Mouse (Mus musculus) heart, embryonic 15.5 days (tissue): ENCODE measurements at regions not wholly inside any gene's neighbourhood (a gene's known extent, or its start where the extent isn't known, plus 50 kb on each side); places are given as distances from the start of the nearest gene placed in this dataset.

ENCODE experiments used
- ATAC-seq: fragments of 200-750 bp; cut with Nextera tagmentation; replicated peaks from 2 replicates; pipeline ENCODE4 v1.8.0; 2017; ENCODE audit warnings: low read depth, moderate TSS enrichment; ENCODE audit not compliant: insufficient number of reproducible peaks, insufficient read depth, low FRiP score
- H3K27ac ChIP-seq: fragments of 300-500 bp; sonication (generic); 2 replicates; pipeline ENCODE4 v1.5.1; 2015; ENCODE audit warnings: mild to moderate bottlenecking, inconsistent platforms
- H3K27me3 ChIP-seq: fragments of 300-500 bp; sonication (generic); 2 replicates; pipeline ENCODE4 v1.6.1; 2015; ENCODE audit warnings: inconsistent platforms
- H3K36me3 ChIP-seq: fragments of 300-500 bp; sonication (generic); 2 replicates; pipeline ENCODE4 v1.6.1; 2015; ENCODE audit warnings: mild to moderate bottlenecking, inconsistent platforms
- H3K4me1 ChIP-seq: fragments of 300-500 bp; sonication (generic); replicated peaks from 2 replicates; pipeline ENCODE4 v1.6.1; 2015; ENCODE audit warnings: inconsistent platforms
- H3K4me2 ChIP-seq: fragments of 300-500 bp; sonication (generic); 2 replicates; pipeline ENCODE4 v1.6.1; 2015; ENCODE audit warnings: inconsistent platforms, mild to moderate bottlenecking, moderate library complexity
- H3K4me3 ChIP-seq: fragments of 300-500 bp; sonication (generic); 2 replicates; pipeline ENCODE4 v1.5.1; 2015; ENCODE audit warnings: mild to moderate bottlenecking, inconsistent platforms
- H3K9ac ChIP-seq: fragments of 300-500 bp; sonication (generic); 2 replicates; pipeline ENCODE4 v1.6.1; 2015; ENCODE audit warnings: mild to moderate bottlenecking, inconsistent platforms
- H3K9me3 ChIP-seq: fragments of 300-500 bp; sonication (generic); replicated peaks from 2 replicates; pipeline ENCODE4 v1.6.1; 2016; ENCODE audit warnings: inconsistent platforms
- WGBS: fragments of 180-500 bp; shearing (Covaris S2); methylation state at CpG from one replicate; pipeline ENCODE4 v1.1.7; 2015; ENCODE audit warnings: mixed read lengths; 5-methylcytosine and 5-hydroxymethylcytosine counted together

GRCm38 (mm10) chr15:51704198-51704597 is 2180.5 kb upstream of the Gm7489 start:
- no peaks in the 10 kb centered on the region for H3K36me3 ChIP-seq
- no peaks in the 10 kb centered on the region for H3K27me3 ChIP-seq
- no peaks in the 10 kb centered on the region for H3K9me3 ChIP-seq
- no peak overlapping the region for H3K4me2 ChIP-seq
- no peak overlapping the region for H3K9ac ChIP-seq
- 87% methylated on average over 1 of the region's 1 CpGs for WGBS
- H3K4me3 ChIP-seq: no peak overlapping the region
- no peaks in the 10 kb centered on the region for H3K4me1 ChIP-seq
- H3K27ac ChIP-seq: no peak overlapping the region
- no peak for ATAC-seq

- no peaks in the 10 kb centered on the region for H3K27me3 ChIP-seq
- peak overlapping the region; percentile 69 for H3K27ac ChIP-seq
- peak; percentile 72; the same call in 1 of the 2 replicates for ATAC-seq
Observed at GRCm38 (mm10) chr15:51709871-51710655, 2174.6 kb upstream of the Gm7489 start.

GRCm38 (mm10) chr15:51720873-51721308 is 2163.8 kb upstream of the Gm7489 start:
- Histone ChIP-seq H3K9ac (no peak overlapping the region), H3K36me3 (no peaks in the 10 kb centered on the region), H3K4me3 (no peak overlapping the region), H3K9me3 (no peaks in the 10 kb centered on the region), H3K4me2 (no peak overlapping the region), H3K27ac (no peak overlapping the region), H3K27me3 (no peaks in the 10 kb centered on the region), H3K4me1 (peaks cover 5% of the 10 kb centered on the region; the same call in 1 of the 2 replicates)
- WGBS: 37% methylated on average over 9 of the region's 9 CpGs
- no peak for ATAC-seq

More at GRCm38 (mm10) chr15:51709871-51710655, 2174.6 kb upstream of the Gm7489 start:
- Histone ChIP-seq H3K4me3 (no peak overlapping the region), H3K36me3 (no peaks in the 10 kb centered on the region), H3K9ac (no peak overlapping the region), H3K4me2 (peak overlapping the region; percentile 22; the same call in 1 of the 2 replicates), H3K4me1 (peaks cover 16% of the 10 kb centered on the region), H3K9me3 (no peaks in the 10 kb centered on the region)
- WGBS: 24% methylated on average over 13 of the region's 13 CpGs

GRCm38 (mm10) chr15:51721363-51721762 is 2163.3 kb upstream of the Gm7489 start:
- WGBS: 73% methylated on average over 5 of the region's 5 CpGs
- Histone ChIP-seq H3K27me3 (no peaks in the 10 kb centered on the region), H3K27ac (no peak overlapping the region), H3K4me3 (no peak overlapping the region), H3K4me1 (peaks cover 5% of the 10 kb centered on the region; the same call in 1 of the 2 replicates), H3K4me2 (no peak overlapping the region), H3K9ac (no peak overlapping the region), H3K9me3 (no peaks in the 10 kb centered on the region), H3K36me3 (no peaks in the 10 kb centered on the region)
- no peak for ATAC-seq

GRCm38 (mm10) chr15:51724127-51724526 is 2160.6 kb upstream of the Gm7489 start:
- H3K4me2 ChIP-seq: no peak overlapping the region
- no peaks in the 10 kb centered on the region for H3K27me3 ChIP-seq
- H3K4me3 ChIP-seq: no peak overlapping the region
- no peak overlapping the region for H3K27ac ChIP-seq
- H3K36me3 ChIP-seq: no peaks in the 10 kb centered on the region
- WGBS: 67% methylated on average over 7 of the region's 7 CpGs
- no peak for ATAC-seq
- H3K4me1 ChIP-seq: peaks cover 5% of the 10 kb centered on the region; the same call in 1 of the 2 replicates
- H3K9me3 ChIP-seq: no peaks in the 10 kb centered on the region
- H3K9ac ChIP-seq: no peak overlapping the region

- H3K27ac ChIP-seq: no peak overlapping the region
- no peak for ATAC-seq
- H3K9ac ChIP-seq: no peak overlapping the region
- H3K4me3 ChIP-seq: no peak overlapping the region
- no peaks in the 10 kb centered on the region for H3K27me3 ChIP-seq
- no peaks in the 10 kb centered on the region for H3K36me3 ChIP-seq
- H3K4me2 ChIP-seq: no peak overlapping the region
- no peaks in the 10 kb centered on the region for H3K9me3 ChIP-seq
- WGBS: 34% methylated on average over 3 of the region's 3 CpGs
- H3K4me1 ChIP-seq: peaks cover 5% of the 10 kb centered on the region; the same call in 1 of the 2 replicates
Observed at GRCm38 (mm10) chr15:51725457-51725856, 2159.2 kb upstream of the Gm7489 start.

GRCm38 (mm10) chr15:51730106-51730505 is 2154.6 kb upstream of the Gm7489 start:
- Histone ChIP-seq H3K36me3 (no peaks in the 10 kb centered on the region), H3K27me3 (no peaks in the 10 kb centered on the region), H3K4me3 (no peak overlapping the region), H3K27ac (no peak overlapping the region), H3K4me1 (peaks cover 11% of the 10 kb centered on the region; the same call in 1 of the 2 replicates), H3K9ac (no peak overlapping the region), H3K4me2 (no peak overlapping the region), H3K9me3 (no peaks in the 10 kb centered on the region)
- WGBS: 74% methylated on average over 10 of the region's 10 CpGs
- ATAC-seq: no peak

- Histone ChIP-seq H3K4me1 (0 out of 2 replicates have a peak, but pooled peaks cover 6% of the 10 kb centered on the region), H3K36me3 (no peaks in the 10 kb centered on the region), H3K27me3 (no peaks in the 10 kb centered on the region), H3K4me2 (no peak overlapping the region), H3K9ac (no peak overlapping the region; the same call in 1 of the 2 replicates), H3K4me3 (no peak overlapping the region), H3K27ac (no peak overlapping the region), H3K9me3 (no peaks in the 10 kb centered on the region)
- WGBS: 59% methylated on average over 12 of the region's 12 CpGs
- ATAC-seq: no peak
Observed at GRCm38 (mm10) chr15:51730805-51731412, 2153.8 kb upstream of the Gm7489 start.

- H3K27ac ChIP-seq: no peak overlapping the region
- H3K9ac ChIP-seq: no peak overlapping the region
- H3K4me1 ChIP-seq: 0 out of 2 replicates have a peak, but pooled peaks cover 6% of the 10 kb centered on the region
- no peaks in the 10 kb centered on the region for H3K36me3 ChIP-seq
- WGBS: 95% methylated on average over 1 of the region's 1 CpGs
- no peak overlapping the region for H3K4me3 ChIP-seq
- no peak for ATAC-seq
- H3K9me3 ChIP-seq: no peaks in the 10 kb centered on the region
- no peaks in the 10 kb centered on the region for H3K27me3 ChIP-seq
- H3K4me2 ChIP-seq: no peak overlapping the region
Observed at GRCm38 (mm10) chr15:51734194-51734593, 2150.5 kb upstream of the Gm7489 start.
